8 mouse cellular contexts compared by ENCODE assay signal in genomic region chr10:3941054-3941757, GRCm38 (mm10). TPM values are rescaled to one million over a fixed set of nuclear protein-coding genes. Genes with fewer than 3 reads are reported as not detected.
A peak's percentile ranks its signal among the peaks of the same experiment; 100 is the strongest.
DNase-seq lines count a peak whose midpoint lies in the region.
"Had no signal": no experiment of that assay in that cellular context is flagged by ENCODE, and none has a peak within 500 bp of the region (broad histone marks: within the 10 kb centered on the region; RNA-seq: fewer than 3 reads in every experiment).

No protein-coding gene starts in this region.

- H3K4me1 ChIP-seq in heart, embryonic 10.5 days: peaks cover 10% of the 10 kb centered on the region

- no peak overlapping the region for H3K4me3 ChIP-seq in heart, embryonic 10.5 days
- H3K4me3 ChIP-seq: myocyte had no signal

- no peaks in the 10 kb centered on the region for H3K27me3 ChIP-seq in heart, embryonic 10.5 days (ENCODE audit: insufficient read depth, poor library complexity, severe bottlenecking)

- 0 out of 2 replicates have a peak, but pooled peaks cover 4% of the 10 kb centered on the region for H3K36me3 ChIP-seq in heart, embryonic 10.5 days

- WGBS in heart, embryonic 10.5 days: 18% methylated on average over 11 of the region's 11 CpGs

- peak; percentile 46 for DNase-seq in ovary, postnatal 14 days (ENCODE audit: low spot score)
- DNase-seq in ovary, adult 18-20 months (ENCODE audit: low spot score): no peak
- DNase-seq in heart, embryonic 10.5 days (ENCODE audit: low spot score): no peak
- peak; percentile 61 to 83 for DNase-seq in kidney, postnatal 36 days
- DNase-seq in testis, postnatal 10 days (ENCODE audit: low spot score): peak; percentile 45
- no peak for DNase-seq in right cerebral cortex, postnatal 14 days
- no peak for DNase-seq in layer of hippocampus, postnatal 14 days (ENCODE audit: low spot score in 2 of 2)

- H3K9me3 ChIP-seq in heart, embryonic 10.5 days: no peaks in the 10 kb centered on the region

- H3K27ac ChIP-seq in heart, embryonic 10.5 days: peak overlapping the region; percentile 44

RNA-seq across cellular contexts. Expression of gene Mthfd1l, which starts 31.7 kb away (rescaled TPM):
- polyA plus RNA-seq in heart, embryonic 10.5 days (2016; fragmentation: Nextera tagmentation; extraction: Ambion mirVana): 20.1 and 23.2 TPM in 2 replicates
- 10 to 100 TPM; 11.8 to 12.1 TPM for total RNA-seq in layer of hippocampus, postnatal 14 days (2021)

Comparison
In these comparisons a context has a peak if more than half of its experiments do, and no peak if none do; other contexts are left out.
1. DNase-seq: peak in ovary, postnatal 14 days (single experiment), kidney, postnatal 36 days (2 of 2) and testis, postnatal 10 days (single experiment); none in ovary, adult 18-20 months (single experiment), heart, embryonic 10.5 days (single experiment), right cerebral cortex, postnatal 14 days (single experiment) and layer of hippocampus, postnatal 14 days (0 of 2).